Mouse (Mus musculus) hindlimb bud, embryonic 11.5 days (tissue): Measurements from ENCODE around the gene Chst11.

Experiments
- DNase-seq: peaks from one replicate; pipeline ENCODE4 v3.0.0-alpha.2; 2012; ENCODE audit warnings: low read depth, low spot score; ENCODE audit errors: extremely low spot score

The Chst11 gene

GRCm38 (mm10) chr10:83135963-83136362, 150.7 kb downstream of the Chst11 start:
- no peak for DNase-seq

- DNase-seq, result no peak
Measured at GRCm38 (mm10) chr10:83137103-83137502, 151.8 kb downstream of the Chst11 start.

GRCm38 (mm10) chr10:83139276-83139675, 154.0 kb downstream of the Chst11 start:
- DNase-seq, result no peak

- no peak for DNase-seq
Measured at GRCm38 (mm10) chr10:83140258-83140936, 155.1 kb downstream of the Chst11 start.

DNA sequence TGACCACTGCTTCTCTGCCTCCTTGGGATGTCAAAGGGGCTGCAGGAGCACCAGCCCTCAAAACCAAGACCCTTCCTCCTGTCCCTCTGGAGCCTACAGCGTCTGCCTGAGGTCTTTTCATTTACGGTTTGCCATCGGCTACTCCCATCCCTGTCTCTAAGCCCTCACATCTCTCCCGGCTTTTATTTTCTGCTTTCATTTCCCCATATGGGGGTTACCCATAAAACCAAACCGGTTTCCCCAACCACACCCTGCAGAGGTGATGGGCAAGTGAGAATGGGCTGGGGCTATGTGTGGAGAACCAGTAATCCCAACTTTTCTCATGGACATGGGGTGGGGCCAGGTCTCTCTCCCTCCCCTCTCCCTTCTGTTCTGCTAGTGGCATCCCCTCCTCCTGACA, 156.1 kb downstream of the Chst11 start:
- DNase-seq, result no peak

- DNase-seq, result no peak
Measured at GRCm38 (mm10) chr10:83143049-83143448, 157.8 kb downstream of the Chst11 start.

GRCm38 (mm10) chr10:83145836-83146235, 160.5 kb downstream of the Chst11 start:
- no peak for DNase-seq

DNA sequence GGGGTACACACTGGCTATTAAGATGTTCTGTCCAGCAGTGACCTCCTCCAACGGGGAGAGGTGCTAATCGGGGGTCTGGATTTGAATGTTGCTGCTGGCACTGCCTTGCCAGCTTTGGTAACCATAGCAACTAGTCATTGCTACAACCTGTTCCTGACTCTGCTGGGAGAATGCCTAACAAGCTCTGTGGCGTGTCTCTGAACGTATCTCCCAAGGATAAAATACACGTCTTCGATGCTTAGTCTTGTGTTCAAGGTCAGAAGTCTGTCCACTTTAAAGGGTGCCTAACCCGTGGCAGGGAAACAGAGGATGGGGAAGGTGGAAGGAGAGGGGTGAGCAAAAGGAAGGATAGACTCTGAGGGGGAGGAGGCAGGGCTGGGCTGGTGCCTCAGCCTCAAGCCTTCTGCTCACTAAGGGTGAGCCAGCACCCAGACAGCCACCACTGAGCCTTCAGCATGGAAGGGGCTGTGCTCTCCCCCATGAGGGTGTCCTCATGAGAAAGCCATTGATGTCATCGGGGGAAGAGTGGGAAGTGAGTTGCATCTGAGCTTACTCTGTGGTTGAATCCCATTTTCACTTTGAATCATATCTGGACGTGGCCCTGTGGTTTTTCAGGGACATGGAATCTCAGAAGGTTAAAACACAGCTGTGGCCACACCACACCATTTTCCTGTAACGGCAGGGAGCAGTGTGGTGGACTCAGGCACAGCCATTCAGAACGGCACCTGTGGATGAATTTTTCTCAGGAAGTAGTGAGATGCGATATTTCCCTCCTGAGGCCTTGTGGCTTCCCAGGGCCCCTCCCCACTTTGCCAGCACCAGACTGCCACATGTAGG, 164.3 kb downstream of the Chst11 start:
- DNase-seq, result no peak

GRCm38 (mm10) chr10:83150587-83150986, 165.3 kb downstream of the Chst11 start:
- no peak for DNase-seq

DNA sequence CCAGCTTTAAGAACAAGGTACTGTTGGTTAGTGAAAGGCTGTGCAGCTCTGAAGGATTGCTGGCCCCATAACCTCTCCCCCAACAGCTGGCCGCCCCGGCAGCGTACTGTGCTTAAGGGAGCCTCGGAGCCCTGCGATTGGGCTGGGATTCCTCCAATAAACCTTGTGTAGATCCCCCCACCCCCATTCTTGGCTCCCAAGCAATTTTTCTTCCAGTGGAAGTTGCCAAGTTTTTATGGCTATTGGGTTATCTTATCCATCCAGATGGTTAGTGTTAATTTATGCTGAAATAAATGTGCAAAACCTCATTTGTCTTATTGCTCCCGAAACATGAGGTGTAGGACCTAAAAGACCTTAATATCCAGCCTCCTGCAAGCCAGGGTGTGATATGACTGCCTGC, 166.1 kb downstream of the Chst11 start:
- DNase-seq, result no peak

DNA sequence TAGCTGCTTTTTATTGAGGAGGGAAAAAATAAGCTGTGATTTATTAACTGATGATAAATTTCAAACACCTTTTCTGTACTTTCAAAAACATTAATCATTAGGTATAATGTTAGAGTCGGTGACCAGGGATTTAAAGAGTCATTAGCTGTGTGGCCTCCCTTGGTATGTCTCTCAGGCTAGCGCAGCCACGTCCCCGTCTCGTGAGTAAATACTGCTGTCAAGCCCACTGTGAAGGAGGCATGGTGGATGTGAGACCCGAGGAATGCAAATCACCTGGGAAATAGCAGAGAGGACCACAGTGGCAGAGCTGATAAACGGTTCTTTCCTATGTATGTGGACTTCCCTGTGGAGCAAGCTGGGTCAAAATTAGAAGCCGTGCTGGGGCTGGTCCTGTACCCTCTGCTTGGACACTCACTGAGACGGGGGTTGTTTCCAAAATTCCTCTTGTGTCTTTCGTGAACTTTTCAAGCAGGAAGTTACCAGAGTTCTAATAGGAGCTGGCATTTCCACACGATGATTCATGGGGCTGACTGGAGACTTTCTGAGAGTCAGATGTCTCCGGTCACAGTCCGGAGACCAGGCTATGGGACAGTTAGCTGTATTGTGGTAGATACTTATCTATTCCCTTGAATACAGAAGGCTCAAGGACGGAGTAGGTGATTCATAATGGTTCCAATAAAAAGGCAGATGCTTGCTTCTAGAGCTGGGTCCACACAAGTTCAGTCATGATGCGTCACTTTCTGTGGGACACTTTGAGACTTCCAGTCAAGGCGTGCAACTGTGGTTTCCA, 166.8 kb downstream of the Chst11 start:
- DNase-seq, result no peak

- DNase-seq, result no peak
Measured at GRCm38 (mm10) chr10:83152723-83153122, 167.4 kb downstream of the Chst11 start.

- DNase-seq, result no peak
Measured at GRCm38 (mm10) chr10:83153374-83153773, 168.1 kb downstream of the Chst11 start.

GRCm38 (mm10) chr10:83153887-83154286, 168.6 kb downstream of the Chst11 start:
- no peak for DNase-seq

DNA sequence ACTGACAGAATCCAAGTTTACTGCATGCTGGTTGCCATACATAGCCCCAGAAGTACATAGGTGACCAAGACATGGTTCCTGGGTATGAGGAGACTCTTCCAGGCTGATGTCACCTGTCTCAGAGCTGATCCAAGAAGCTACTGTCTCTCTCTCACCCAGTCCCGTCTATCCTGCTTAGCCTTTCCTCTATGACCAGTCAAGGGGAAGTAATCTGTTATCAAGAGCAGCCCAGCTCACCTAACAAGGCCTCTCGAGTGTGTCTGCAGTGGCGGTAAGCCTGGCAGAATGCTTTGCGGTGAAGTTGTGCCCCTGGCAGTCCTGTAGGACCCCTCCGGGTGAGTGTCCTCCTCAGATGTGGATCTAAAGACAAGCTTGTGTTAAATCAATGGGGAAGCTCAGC, 172.0 kb downstream of the Chst11 start:
- no peak for DNase-seq

DNA sequence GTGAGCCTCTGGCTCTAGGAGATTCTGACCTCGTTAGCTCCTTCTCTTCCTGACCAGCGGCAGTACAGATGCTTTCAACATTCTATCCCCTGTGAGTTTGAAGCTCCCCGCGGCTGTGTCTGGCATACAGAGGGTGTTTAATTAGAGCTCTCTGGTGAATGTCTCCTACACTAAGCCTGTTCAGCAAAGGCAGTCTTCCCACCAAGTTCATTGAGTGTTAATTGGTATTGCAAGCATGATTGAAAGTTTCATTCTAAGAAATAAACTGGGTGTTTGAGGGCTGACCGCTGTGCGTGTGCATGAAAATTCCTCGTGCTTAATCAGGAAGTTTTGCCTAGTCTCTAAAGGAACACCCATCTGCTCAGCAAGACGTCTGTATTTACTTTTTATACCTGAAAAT, 173.0 kb downstream of the Chst11 start:
- DNase-seq, result no peak

- DNase-seq, result no peak
Measured at GRCm38 (mm10) chr10:83159229-83159628, 173.9 kb downstream of the Chst11 start.

- DNase-seq, result no peak
Measured at GRCm38 (mm10) chr10:83161656-83162365, 176.5 kb downstream of the Chst11 start.

DNA sequence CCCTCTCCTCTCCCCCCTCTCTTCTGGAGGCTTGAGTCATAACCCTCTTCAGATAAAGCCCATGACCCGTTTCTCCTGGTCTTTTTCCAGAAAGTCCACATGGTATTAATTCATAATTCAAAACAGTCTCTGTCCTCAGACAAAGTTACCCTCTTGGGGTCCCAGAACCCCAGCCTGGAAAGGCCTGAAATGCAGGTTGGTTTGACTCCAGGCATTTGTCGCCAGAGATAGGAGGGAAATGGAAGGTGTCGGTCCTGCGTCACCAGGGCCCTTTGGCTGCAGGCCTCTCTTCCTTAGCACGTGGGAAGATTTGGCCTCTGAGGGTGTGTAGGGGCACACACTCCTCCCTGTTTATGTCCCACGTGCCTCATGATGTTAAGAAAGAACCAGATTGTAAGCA, 178.6 kb downstream of the Chst11 start:
- no peak for DNase-seq

DNA sequence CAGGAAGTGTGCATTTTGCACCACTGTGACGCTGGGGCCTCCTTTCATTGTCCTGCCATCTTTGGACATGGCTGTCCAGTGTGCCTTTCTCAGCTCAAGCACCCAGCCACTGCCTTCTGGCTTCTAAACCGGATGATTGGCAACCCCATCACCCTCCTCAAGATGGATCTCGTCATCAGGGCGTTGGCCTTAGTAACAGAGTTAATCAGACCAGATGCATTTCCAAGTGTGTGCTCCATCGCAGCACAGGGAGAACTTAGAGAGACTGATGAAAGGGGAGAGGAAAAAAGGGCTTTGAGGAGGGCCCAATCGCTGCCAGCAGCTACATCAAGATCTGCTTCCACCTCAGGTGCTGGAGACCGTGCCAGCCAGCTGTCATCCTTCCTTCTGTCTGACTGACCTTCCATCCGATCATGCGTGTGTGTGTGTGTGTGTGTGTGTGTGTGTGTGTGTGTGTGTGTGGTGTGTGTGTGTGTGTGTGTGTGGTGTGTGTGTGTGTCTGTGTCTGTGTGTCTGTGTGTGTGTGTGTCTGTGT, 179.7 kb downstream of the Chst11 start:
- DNase-seq, result no peak
